Mouse (Mus musculus): ENCODE measurements around the gene Mcfd2. TPM values are rescaled to one million over a fixed set of nuclear protein-coding genes. Genes with fewer than 3 reads are reported as not detected.

Gene Mcfd2
- polyA plus RNA-seq, 1 experiment from 2014 or later = 69.7 TPM

GRCm38 (mm10) chr17:87285731-87286465 is 20.2 kb upstream of the Mcfd2 start:
- WGBS (ENCODE audit: insufficient replicate concordance) = 72% methylated on average over 23 of the region's 23 CpGs
- ATAC-seq (replicated peaks; ENCODE audit: insufficient number of reproducible peaks, low FRiP score, low TSS enrichment) = no peak
- no peak overlapping the region for H3K4me2 ChIP-seq
- no peaks in the 10 kb centered on the region for H3K36me3 ChIP-seq (ENCODE audit: control insufficient read depth, insufficient read depth, low read length)
- no peak overlapping the region for H3K4me3 ChIP-seq (ENCODE audit: low read depth, low read length)
- H3K4me1 ChIP-seq (ENCODE audit: control insufficient read depth, insufficient read depth, low read length) = peaks cover 13% of the 10 kb centered on the region
- H3K9me3 ChIP-seq (replicated peaks; ENCODE audit: control insufficient read depth, low read length) = no peaks in the 10 kb centered on the region
- H3K27ac ChIP-seq (ENCODE audit: low read depth, low read length) = no peak overlapping the region
- peaks cover 51% of the 10 kb centered on the region for H3K27me3 ChIP-seq (ENCODE audit: control insufficient read depth, insufficient read depth, low read length)
- H3K9ac ChIP-seq (ENCODE audit: low read depth, low read length) = no peak overlapping the region

GRCm38 (mm10) chr17:87284482-87285040 is 18.8 kb upstream of the Mcfd2 start:
- WGBS (ENCODE audit: insufficient replicate concordance) = 66% methylated on average over 7 of the region's 7 CpGs
- H3K27ac ChIP-seq (ENCODE audit: low read depth, low read length) = no peak overlapping the region
- no peaks in the 10 kb centered on the region for H3K9me3 ChIP-seq (replicated peaks; ENCODE audit: control insufficient read depth, low read length)
- H3K36me3 ChIP-seq (ENCODE audit: control insufficient read depth, insufficient read depth, low read length) = no peaks in the 10 kb centered on the region
- H3K4me1 ChIP-seq (ENCODE audit: control insufficient read depth, insufficient read depth, low read length) = peaks cover 13% of the 10 kb centered on the region
- no peak overlapping the region for H3K9ac ChIP-seq (ENCODE audit: low read depth, low read length)
- peaks cover 55% of the 10 kb centered on the region for H3K27me3 ChIP-seq (ENCODE audit: control insufficient read depth, insufficient read depth, low read length)
- H3K4me3 ChIP-seq (ENCODE audit: low read depth, low read length) = no peak overlapping the region
- ATAC-seq (replicated peaks; ENCODE audit: insufficient number of reproducible peaks, low FRiP score, low TSS enrichment) = no peak
- H3K4me2 ChIP-seq = peak overlapping the region; percentile 97; the same call in 1 of the 2 replicates

DNA sequence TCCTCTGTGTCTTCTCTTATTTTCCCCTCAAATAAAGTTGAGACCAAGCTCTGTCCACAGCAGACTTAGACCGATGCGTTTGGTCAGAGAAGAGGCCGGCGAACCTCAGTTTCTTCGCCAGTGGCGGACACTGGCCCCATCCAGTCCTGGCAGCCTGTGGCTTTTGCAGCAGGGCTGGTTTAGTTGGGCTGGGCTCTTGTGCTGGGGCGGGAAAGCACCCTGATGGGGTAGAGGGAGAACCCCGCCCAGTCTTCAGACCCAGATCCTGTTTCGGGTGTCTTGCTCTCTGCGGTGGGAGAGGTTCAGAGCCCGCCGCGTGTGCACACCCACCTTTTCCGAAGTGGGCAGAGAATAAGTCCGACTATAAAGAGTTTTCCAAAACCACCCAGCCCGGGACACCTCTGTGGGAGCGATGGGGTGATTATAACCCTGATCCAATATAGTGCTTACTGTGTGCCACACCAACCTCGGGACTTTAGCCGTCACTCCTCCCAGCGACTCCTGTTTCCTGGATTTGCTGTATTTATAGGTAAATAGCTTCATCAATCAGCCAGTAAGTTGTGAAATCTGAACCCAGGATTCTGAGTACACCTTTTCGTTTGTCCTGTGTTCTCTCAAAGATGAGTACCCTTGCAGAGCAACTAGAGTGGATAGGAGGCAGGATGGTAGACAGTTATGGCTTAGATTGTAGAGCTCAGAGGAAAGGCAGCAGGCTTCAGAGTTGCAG is 18.2 kb upstream of the Mcfd2 start:
- no peaks in the 10 kb centered on the region for H3K9me3 ChIP-seq (replicated peaks; ENCODE audit: control insufficient read depth, low read length)
- peaks cover 13% of the 10 kb centered on the region for H3K4me1 ChIP-seq (ENCODE audit: control insufficient read depth, insufficient read depth, low read length)
- 5% methylated on average over 21 of the region's 21 CpGs for WGBS (ENCODE audit: insufficient replicate concordance)
- H3K9ac ChIP-seq (ENCODE audit: low read depth, low read length) = peak overlapping the region; percentile 65; the same call in 1 of the 2 replicates
- H3K36me3 ChIP-seq (ENCODE audit: control insufficient read depth, insufficient read depth, low read length) = no peaks in the 10 kb centered on the region
- no peak overlapping the region for H3K27ac ChIP-seq (ENCODE audit: low read depth, low read length)
- H3K27me3 ChIP-seq (ENCODE audit: control insufficient read depth, insufficient read depth, low read length) = peaks cover 51% of the 10 kb centered on the region
- H3K4me2 ChIP-seq = peak overlapping the region; percentile 97
- no peak for ATAC-seq (replicated peaks; ENCODE audit: insufficient number of reproducible peaks, low FRiP score, low TSS enrichment)
- H3K4me3 ChIP-seq (ENCODE audit: low read depth, low read length) = peak overlapping the region; percentile 71

- peaks cover 44% of the 10 kb centered on the region for H3K27me3 ChIP-seq (ENCODE audit: control insufficient read depth, insufficient read depth, low read length)
- H3K9me3 ChIP-seq (replicated peaks; ENCODE audit: control insufficient read depth, low read length) = no peaks in the 10 kb centered on the region
- H3K4me3 ChIP-seq (ENCODE audit: low read depth, low read length) = peak overlapping the region; percentile 71
- peak overlapping the region; percentile 65 for H3K9ac ChIP-seq (ENCODE audit: low read depth, low read length)
- under 1% methylated on average over 54 of the region's 56 CpGs for WGBS (ENCODE audit: insufficient replicate concordance)
- peak overlapping the region; percentile 97 for H3K4me2 ChIP-seq
- peak; percentile 49 for ATAC-seq (replicated peaks; ENCODE audit: insufficient number of reproducible peaks, low FRiP score, low TSS enrichment)
- no peak overlapping the region; the same call in none of the 2 replicates for H3K27ac ChIP-seq (ENCODE audit: low read depth, low read length)
- no peaks in the 10 kb centered on the region for H3K36me3 ChIP-seq (ENCODE audit: control insufficient read depth, insufficient read depth, low read length)
- peaks cover 12% of the 10 kb centered on the region for H3K4me1 ChIP-seq (ENCODE audit: control insufficient read depth, insufficient read depth, low read length)
Observed at GRCm38 (mm10) chr17:87283055-87283754, 17.5 kb upstream of the Mcfd2 start.

GRCm38 (mm10) chr17:87282706-87283053 is 16.9 kb upstream of the Mcfd2 start, which contains the start of gene Ttc7:
Ttc7 (plus strand) TSS chr17:87282886.
- peak; percentile 94 for ATAC-seq (replicated peaks; ENCODE audit: insufficient number of reproducible peaks, low FRiP score, low TSS enrichment)

DNA sequence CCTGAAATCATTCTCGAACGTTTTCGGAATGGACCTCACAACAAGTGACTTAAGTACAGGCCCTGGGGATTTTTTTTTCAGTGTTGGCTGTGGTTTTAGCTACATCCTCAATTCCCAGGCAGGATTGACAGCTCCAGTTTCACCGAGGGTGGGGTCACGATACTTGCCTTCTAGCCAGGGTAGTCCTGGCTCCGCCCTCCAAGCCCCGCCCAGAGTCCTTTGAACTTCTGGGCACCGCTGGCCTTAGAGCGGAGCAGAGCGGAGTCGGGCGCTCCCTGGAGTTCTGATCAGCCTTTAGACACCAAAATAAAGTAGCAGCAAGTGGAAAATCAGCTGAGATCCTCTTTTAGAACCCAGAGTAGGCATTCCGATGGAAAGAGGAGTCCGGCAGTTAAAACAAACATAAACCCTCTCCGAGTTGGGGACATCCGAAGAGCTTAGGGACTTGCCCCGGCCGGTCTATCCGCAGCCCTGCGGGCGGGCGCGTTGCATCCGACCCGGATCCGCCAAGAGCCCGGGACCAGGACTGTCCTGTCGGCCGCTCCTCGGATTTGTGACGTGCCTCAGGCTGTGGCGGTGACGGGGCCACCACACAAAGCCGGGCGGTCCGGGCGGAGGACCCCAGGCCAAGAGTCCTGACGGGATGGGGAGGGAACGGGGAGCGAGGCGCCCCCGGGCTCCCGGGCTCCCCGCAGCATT is 16.4 kb upstream of the Mcfd2 start:
- Histone ChIP-seq H3K4me1 (ENCODE audit: control insufficient read depth, insufficient read depth, low read length) (peaks cover 10% of the 10 kb centered on the region), H3K4me2 (peak overlapping the region; percentile 97), H3K36me3 (ENCODE audit: control insufficient read depth, insufficient read depth, low read length) (no peaks in the 10 kb centered on the region), H3K4me3 (ENCODE audit: low read depth, low read length) (peak overlapping the region; percentile 71), H3K27me3 (ENCODE audit: control insufficient read depth, insufficient read depth, low read length) (peaks cover 34% of the 10 kb centered on the region), H3K9ac (ENCODE audit: low read depth, low read length) (peak overlapping the region; percentile 82), H3K27ac (ENCODE audit: low read depth, low read length) (peak overlapping the region; percentile 72), H3K9me3 (replicated peaks; ENCODE audit: control insufficient read depth, low read length) (no peaks in the 10 kb centered on the region)
- under 1% methylated on average over 44 of the region's 44 CpGs for WGBS (ENCODE audit: insufficient replicate concordance)
- peak; percentile 89 for ATAC-seq (replicated peaks; ENCODE audit: insufficient number of reproducible peaks, low FRiP score, low TSS enrichment)

More at GRCm38 (mm10) chr17:87282706-87283053, 16.9 kb upstream of the Mcfd2 start, which contains the start of gene Ttc7:
- Histone ChIP-seq H3K9ac (ENCODE audit: low read depth, low read length) (peak within 1 kb of the TSS; percentile 82), H3K27me3 (ENCODE audit: control insufficient read depth, insufficient read depth, low read length) (peaks cover 39% of the 10 kb centered on the region), H3K36me3 (ENCODE audit: control insufficient read depth, insufficient read depth, low read length) (no peaks in the 10 kb centered on the region), H3K4me1 (ENCODE audit: control insufficient read depth, insufficient read depth, low read length) (peaks cover 10% of the 10 kb centered on the region), H3K4me2 (peak within 1 kb of the TSS; percentile 97), H3K27ac (ENCODE audit: low read depth, low read length) (peak within 1 kb of the TSS; percentile 72), H3K9me3 (replicated peaks; ENCODE audit: control insufficient read depth, low read length) (no peaks in the 10 kb centered on the region), H3K4me3 (ENCODE audit: low read depth, low read length) (peak within 1 kb of the TSS; percentile 71)
- WGBS (ENCODE audit: insufficient replicate concordance) = 0% methylated on average over 24 of the region's 38 CpGs

- H3K4me2 ChIP-seq = no peak overlapping the region
- no peaks in the 10 kb centered on the region for H3K36me3 ChIP-seq (ENCODE audit: control insufficient read depth, insufficient read depth, low read length)
- no peak for ATAC-seq (replicated peaks; ENCODE audit: insufficient number of reproducible peaks, low FRiP score, low TSS enrichment)
- no peak overlapping the region for H3K27ac ChIP-seq (ENCODE audit: low read depth, low read length)
- no peaks in the 10 kb centered on the region for H3K4me1 ChIP-seq (ENCODE audit: control insufficient read depth, insufficient read depth, low read length)
- no peak overlapping the region for H3K4me3 ChIP-seq (ENCODE audit: low read depth, low read length)
- H3K9me3 ChIP-seq (replicated peaks; ENCODE audit: control insufficient read depth, low read length) = no peaks in the 10 kb centered on the region
- no peak overlapping the region for H3K9ac ChIP-seq (ENCODE audit: low read depth, low read length)
- WGBS (ENCODE audit: insufficient replicate concordance) = 51% methylated on average over 15 of the region's 15 CpGs
- H3K27me3 ChIP-seq (ENCODE audit: control insufficient read depth, insufficient read depth, low read length) = peaks cover 15% of the 10 kb centered on the region; the same call in 1 of the 2 replicates
Observed at GRCm38 (mm10) chr17:87275363-87276341, 9.9 kb upstream of the Mcfd2 start.
